Mouse (Mus musculus) forebrain, embryonic 15.5 days (tissue): ENCODE measurements at regions not wholly inside any gene's neighbourhood (a gene's known extent, or its start where the extent isn't known, plus 50 kb on each side); places are given as distances from the start of the nearest gene placed in this dataset.

Experiments used
- ATAC-seq: fragments of 200-750 bp; cut with Nextera tagmentation; replicated peaks from 2 replicates; pipeline ENCODE4 v1.8.0; 2017; ENCODE audit warnings: mild to moderate bottlenecking, moderate TSS enrichment, moderate library complexity
- H3K27ac ChIP-seq: fragments of 300-500 bp; sonication (generic); replicated peaks from 2 replicates; pipeline ENCODE4 v1.5.1; 2015; ENCODE audit warnings: mild to moderate bottlenecking, inconsistent platforms
- H3K27me3 ChIP-seq: fragments of 300-500 bp; sonication (generic); 2 replicates; pipeline ENCODE4 v1.6.1; 2015; ENCODE audit warnings: inconsistent platforms
- H3K36me3 ChIP-seq: fragments of 300-500 bp; sonication (generic); 2 replicates; pipeline ENCODE4 v1.6.1; 2015; ENCODE audit warnings: mild to moderate bottlenecking, inconsistent platforms
- H3K4me1 ChIP-seq: fragments of 300-500 bp; sonication (generic); 2 replicates; pipeline ENCODE4 v1.6.1; 2015; ENCODE audit warnings: inconsistent platforms
- H3K4me2 ChIP-seq: fragments of 300-500 bp; sonication (generic); replicated peaks from 2 replicates; pipeline ENCODE4 v1.6.1; 2015; ENCODE audit warnings: mild to moderate bottlenecking, inconsistent platforms
- H3K4me3 ChIP-seq: fragments of 300-500 bp; sonication (generic); 2 replicates; pipeline ENCODE4 v1.5.1; 2015; ENCODE audit warnings: mild to moderate bottlenecking, inconsistent platforms
- H3K9ac ChIP-seq: fragments of 300-500 bp; sonication (generic); replicated peaks from 2 replicates; pipeline ENCODE4 v1.6.1; 2015; ENCODE audit warnings: mild to moderate bottlenecking, inconsistent platforms
- H3K9me3 ChIP-seq: fragments of 300-500 bp; sonication (generic); 2 replicates; pipeline ENCODE4 v1.6.1; 2016; ENCODE audit warnings: inconsistent platforms
- WGBS: fragments of 180-500 bp; shearing (Covaris S2); methylation state at CpG from one replicate; pipeline ENCODE4 v1.1.7; 2015; ENCODE audit warnings: mixed read lengths; 5-methylcytosine and 5-hydroxymethylcytosine counted together

GRCm38 (mm10) chrX:10984894-10985293, 270.1 kb downstream of the Mid1ip1 start:
- Histone ChIP-seq H3K36me3 (no peaks in the 10 kb centered on the region), H3K27me3 (no peaks in the 10 kb centered on the region), H3K9me3 (no peaks in the 10 kb centered on the region), H3K4me1 (no peaks in the 10 kb centered on the region), H3K4me2 (no peak overlapping the region), H3K9ac (no peak overlapping the region), H3K27ac (no peak overlapping the region), H3K4me3 (no peak overlapping the region)
- ATAC-seq = no peak
- whole genome bisulfite sequencing = 93% methylated on average over 7 of the region's 7 CpGs

- Histone ChIP-seq H3K9ac (no peak overlapping the region), H3K9me3 (no peaks in the 10 kb centered on the region), H3K27me3 (no peaks in the 10 kb centered on the region), H3K4me3 (peak overlapping the region; percentile 23; the same call in 1 of the 2 replicates), H3K4me2 (peak overlapping the region; percentile 43), H3K36me3 (no peaks in the 10 kb centered on the region), H3K4me1 (peaks cover 21% of the 10 kb centered on the region), H3K27ac (peak overlapping the region; percentile 91)
- ATAC-seq = peak; percentile 29; the same call in 1 of the 2 replicates
- WGBS = 20% methylated on average over 6 of the region's 6 CpGs
Measured at GRCm38 (mm10) chrX:10991871-10992210, 277.0 kb downstream of the Mid1ip1 start.

- H3K4me3 ChIP-seq = peak overlapping the region; percentile 23
- H3K9ac ChIP-seq = peak overlapping the region; percentile 32; the same call in 1 of the 2 replicates
- H3K27me3 ChIP-seq = no peaks in the 10 kb centered on the region
- H3K27ac ChIP-seq = peak overlapping the region; percentile 91
- no peaks in the 10 kb centered on the region for H3K36me3 ChIP-seq
- H3K4me2 ChIP-seq = peak overlapping the region; percentile 43
- WGBS = 16% methylated on average over 19 of the region's 19 CpGs
- no peaks in the 10 kb centered on the region for H3K9me3 ChIP-seq
- peak; percentile 89 for ATAC-seq
- peaks cover 21% of the 10 kb centered on the region for H3K4me1 ChIP-seq
Measured at GRCm38 (mm10) chrX:10992211-10993004, 277.6 kb downstream of the Mid1ip1 start.

- H3K9me3 ChIP-seq = no peaks in the 10 kb centered on the region
- no peak overlapping the region; the same call in 1 of the 2 replicates for H3K9ac ChIP-seq
Measured at GRCm38 (mm10) chrX:10993005-10993377, 278.2 kb downstream of the Mid1ip1 start.

GRCm38 (mm10) chrX:10994910-10995309, 280.1 kb downstream of the Mid1ip1 start:
- Histone ChIP-seq H3K27me3 (no peaks in the 10 kb centered on the region), H3K4me3 (no peak overlapping the region), H3K4me2 (no peak overlapping the region), H3K27ac (no peak overlapping the region), H3K4me1 (peaks cover 21% of the 10 kb centered on the region), H3K9ac (no peak overlapping the region), H3K9me3 (no peaks in the 10 kb centered on the region), H3K36me3 (no peaks in the 10 kb centered on the region)
- no peak for ATAC-seq

More at GRCm38 (mm10) chrX:10993005-10993377, 278.2 kb downstream of the Mid1ip1 start:
- H3K4me1 ChIP-seq = peaks cover 21% of the 10 kb centered on the region
- H3K4me2 ChIP-seq = peak overlapping the region; percentile 43
- no peak overlapping the region; the same call in 1 of the 2 replicates for H3K4me3 ChIP-seq
- WGBS = 16% methylated on average over 5 of the region's 6 CpGs
- peak overlapping the region; percentile 91 for H3K27ac ChIP-seq
- H3K36me3 ChIP-seq = no peaks in the 10 kb centered on the region
- ATAC-seq = peak; percentile 35
- H3K27me3 ChIP-seq = no peaks in the 10 kb centered on the region

- Histone ChIP-seq H3K4me1 (no peaks in the 10 kb centered on the region), H3K27ac (no peak overlapping the region), H3K27me3 (no peaks in the 10 kb centered on the region), H3K4me2 (no peak overlapping the region), H3K36me3 (no peaks in the 10 kb centered on the region), H3K9ac (no peak overlapping the region), H3K9me3 (no peaks in the 10 kb centered on the region), H3K4me3 (no peak overlapping the region)
- ATAC-seq = no peak
- 84% methylated on average over 3 of the region's 3 CpGs for WGBS
Measured at GRCm38 (mm10) chrX:11001180-11001579, 286.4 kb downstream of the Mid1ip1 start.

GRCm38 (mm10) chrX:11039278-11039677, 259.8 kb upstream of the H2al1a start:
- Histone ChIP-seq H3K36me3 (no peaks in the 10 kb centered on the region), H3K27me3 (no peaks in the 10 kb centered on the region), H3K27ac (no peak overlapping the region), H3K9me3 (no peaks in the 10 kb centered on the region), H3K4me1 (no peaks in the 10 kb centered on the region), H3K4me3 (no peak overlapping the region), H3K9ac (no peak overlapping the region), H3K4me2 (no peak overlapping the region)
- no peak for ATAC-seq

- Histone ChIP-seq H3K9me3 (no peaks in the 10 kb centered on the region), H3K9ac (no peak overlapping the region), H3K36me3 (no peaks in the 10 kb centered on the region), H3K4me2 (no peak overlapping the region), H3K27ac (no peak overlapping the region), H3K27me3 (no peaks in the 10 kb centered on the region), H3K4me1 (no peaks in the 10 kb centered on the region), H3K4me3 (no peak overlapping the region)
- WGBS = 96% methylated on average over 3 of the region's 3 CpGs
- ATAC-seq = no peak
Measured at GRCm38 (mm10) chrX:11046769-11047168, 252.3 kb upstream of the H2al1a start.

- Histone ChIP-seq H3K9me3 (no peaks in the 10 kb centered on the region), H3K4me1 (no peaks in the 10 kb centered on the region), H3K9ac (no peak overlapping the region), H3K36me3 (no peaks in the 10 kb centered on the region), H3K4me2 (no peak overlapping the region), H3K27ac (no peak overlapping the region), H3K27me3 (no peaks in the 10 kb centered on the region), H3K4me3 (no peak overlapping the region)
- no peak for ATAC-seq
- 46% methylated on average over 3 of the region's 3 CpGs for WGBS
Measured at GRCm38 (mm10) chrX:11082171-11082570, 216.9 kb upstream of the H2al1a start.

- Histone ChIP-seq H3K36me3 (no peaks in the 10 kb centered on the region), H3K4me1 (no peaks in the 10 kb centered on the region), H3K9me3 (no peaks in the 10 kb centered on the region), H3K27ac (no peak overlapping the region), H3K4me3 (no peak overlapping the region), H3K9ac (no peak overlapping the region), H3K27me3 (no peaks in the 10 kb centered on the region), H3K4me2 (no peak overlapping the region)
- WGBS = 79% methylated on average over 3 of the region's 3 CpGs
- no peak for ATAC-seq
Measured at GRCm38 (mm10) chrX:11082845-11083244, 216.2 kb upstream of the H2al1a start.

- Histone ChIP-seq H3K4me1 (peaks cover 19% of the 10 kb centered on the region; the same call in 1 of the 2 replicates), H3K27ac (no peak overlapping the region), H3K4me3 (no peak overlapping the region), H3K27me3 (no peaks in the 10 kb centered on the region), H3K36me3 (no peaks in the 10 kb centered on the region), H3K4me2 (no peak overlapping the region), H3K9me3 (no peaks in the 10 kb centered on the region), H3K9ac (no peak overlapping the region)
- WGBS = 48% methylated on average over 7 of the region's 7 CpGs
- ATAC-seq = no peak
Measured at GRCm38 (mm10) chrX:11086257-11087072, 212.6 kb upstream of the H2al1a start.

- H3K4me1 ChIP-seq = peaks cover 19% of the 10 kb centered on the region; the same call in 1 of the 2 replicates
- peak overlapping the region; percentile 14 for H3K4me3 ChIP-seq
- H3K36me3 ChIP-seq = no peaks in the 10 kb centered on the region
- H3K9ac ChIP-seq = 0 out of 2 replicates have a peak overlapping the region, but pooled peaks have one; percentile 13
- no peaks in the 10 kb centered on the region for H3K9me3 ChIP-seq
- H3K27ac ChIP-seq = no peak overlapping the region; the same call in 1 of the 2 replicates
- peak; percentile 54; the same call in 1 of the 2 replicates for ATAC-seq
- no peaks in the 10 kb centered on the region for H3K27me3 ChIP-seq
- H3K4me2 ChIP-seq = peak overlapping the region; percentile 27
- 17% methylated on average over 14 of the region's 14 CpGs for WGBS
Measured at GRCm38 (mm10) chrX:11087913-11088312, 211.1 kb upstream of the H2al1a start.
